Comparison of ENCODE assay signal across 22 mouse cellular contexts in the genomic region with DNA sequence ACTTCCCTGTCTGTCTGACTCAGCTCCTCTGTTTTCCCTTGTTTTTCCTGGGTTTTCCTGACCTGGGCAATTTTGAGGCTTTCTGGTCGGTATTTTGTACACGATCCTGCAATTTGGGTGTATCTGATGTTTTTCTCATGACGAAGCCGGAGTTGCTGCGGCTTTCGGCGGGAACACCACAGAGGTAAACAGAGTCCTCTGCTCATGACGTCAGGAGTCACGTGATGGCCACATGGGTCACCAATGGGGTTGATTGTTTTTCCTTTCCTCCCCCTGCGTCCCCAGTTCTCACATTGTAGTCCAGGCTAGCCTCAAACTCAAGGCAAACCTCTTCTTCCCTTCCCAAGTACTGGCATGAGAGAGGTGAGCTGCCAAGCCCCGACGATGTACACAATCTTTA. TPM values are rescaled to one million over a fixed set of nuclear protein-coding genes. Genes with fewer than 3 reads are reported as not detected.
DNase-seq lines count a peak whose midpoint lies in the region; ATAC-seq lines count a peak whose summit lies in the region.
"Had no signal": no experiment of that assay in that cellular context is flagged by ENCODE, and none has a peak within 500 bp of the region (broad histone marks: within the 10 kb centered on the region; RNA-seq: fewer than 3 reads in every experiment).

No protein-coding gene starts in this region.

- 72% methylated on average over 12 of the region's 12 CpGs for whole genome bisulfite sequencing in embryonic facial prominence, embryonic 13.5 days
- WGBS in embryonic facial prominence, embryonic 10.5 days, result 82% methylated on average over 12 of the region's 12 CpGs
- 63% methylated on average over 12 of the region's 12 CpGs for WGBS in lung, embryonic 15.5 days
- WGBS in embryonic facial prominence, embryonic 15.5 days, result 65% methylated on average over 12 of the region's 12 CpGs
- WGBS in stomach, embryonic 15.5 days, result 73% methylated on average over 12 of the region's 12 CpGs
- WGBS in forebrain, embryonic 12.5 days, result 80% methylated on average over 12 of the region's 12 CpGs

- H3K4me2 ChIP-seq in embryonic facial prominence, embryonic 13.5 days, result 0 out of 2 replicates have a peak overlapping the region, but pooled peaks have one; percentile 44
- H3K4me2 ChIP-seq in lung, embryonic 15.5 days, result peak overlapping the region; percentile 59
- peak overlapping the region; percentile 39; the same call in 1 of the 2 replicates for H3K4me2 ChIP-seq in embryonic facial prominence, embryonic 15.5 days (replicated peaks)
- H3K4me2 ChIP-seq in stomach, embryonic 15.5 days, result peak overlapping the region; percentile 43; the same call in 1 of the 2 replicates
- H3K4me2 ChIP-seq in forebrain, embryonic 12.5 days, result no peak overlapping the region
- H3K4me2 ChIP-seq: hindbrain, embryonic 13.5 days; midbrain, embryonic 11.5 days; neural tube, embryonic 15.5 days had no signal

- no peak for ATAC-seq in embryonic facial prominence, embryonic 13.5 days (ENCODE audit: insufficient number of reproducible peaks, insufficient read depth, low FRiP score, low TSS enrichment, low read depth)
- no peak for ATAC-seq in lung, embryonic 15.5 days (ENCODE audit: borderline replicate concordance, extremely low read depth, low FRiP score, low TSS enrichment)
- ATAC-seq in embryonic facial prominence, embryonic 15.5 days (ENCODE audit: insufficient number of reproducible peaks, low FRiP score, low TSS enrichment, low read depth), result no peak
- ATAC-seq in stomach, embryonic 15.5 days (ENCODE audit: insufficient read depth, low FRiP score, low read depth), result no peak
- no peak for ATAC-seq in forebrain, embryonic 12.5 days (ENCODE audit: low FRiP score)
- ATAC-seq: Patski had no signal

- H3K27ac ChIP-seq in embryonic facial prominence, embryonic 13.5 days, result peak overlapping the region; percentile 28; the same call in 1 of the 2 replicates
- H3K27ac ChIP-seq in embryonic facial prominence, embryonic 10.5 days (replicated peaks), result no peak overlapping the region
- H3K27ac ChIP-seq in lung, embryonic 15.5 days, result peak overlapping the region; percentile 52
- peak overlapping the region; percentile 58 for H3K27ac ChIP-seq in embryonic facial prominence, embryonic 15.5 days (replicated peaks)
- peak overlapping the region; percentile 45; the same call in 1 of the 2 replicates for H3K27ac ChIP-seq in stomach, embryonic 15.5 days
- no peak overlapping the region for H3K27ac ChIP-seq in forebrain, embryonic 12.5 days
- H3K27ac ChIP-seq: gastrocnemius, adult 2 months; hindbrain, embryonic 13.5 days; left cerebral cortex, adult 2 months; neural tube, embryonic 15.5 days had no signal

- H3K36me3 ChIP-seq in embryonic facial prominence, embryonic 13.5 days, result peaks cover 22% of the 10 kb centered on the region
- peaks cover 10% of the 10 kb centered on the region for H3K36me3 ChIP-seq in embryonic facial prominence, embryonic 10.5 days (replicated peaks)
- H3K36me3 ChIP-seq in lung, embryonic 15.5 days, result peaks cover 2% of the 10 kb centered on the region; the same call in 1 of the 2 replicates
- peaks cover 10% of the 10 kb centered on the region; the same call in 1 of the 2 replicates for H3K36me3 ChIP-seq in embryonic facial prominence, embryonic 15.5 days
- H3K36me3 ChIP-seq in stomach, embryonic 15.5 days, result 0 out of 2 replicates have a peak, but pooled peaks cover 5% of the 10 kb centered on the region
- no peaks in the 10 kb centered on the region for H3K36me3 ChIP-seq in forebrain, embryonic 12.5 days (replicated peaks)
- H3K36me3 ChIP-seq: hindbrain, embryonic 13.5 days; neural tube, embryonic 15.5 days had no signal

- H3K4me3 ChIP-seq in embryonic facial prominence, embryonic 13.5 days, result no peak overlapping the region
- H3K4me3 ChIP-seq in embryonic facial prominence, embryonic 10.5 days, result no peak overlapping the region
- H3K4me3 ChIP-seq in lung, embryonic 15.5 days, result peak overlapping the region; percentile 31
- no peak overlapping the region for H3K4me3 ChIP-seq in embryonic facial prominence, embryonic 15.5 days (replicated peaks)
- no peak overlapping the region for H3K4me3 ChIP-seq in stomach, embryonic 15.5 days (replicated peaks)
- H3K4me3 ChIP-seq in forebrain, embryonic 12.5 days (replicated peaks), result no peak overlapping the region
- H3K4me3 ChIP-seq: hindbrain, embryonic 13.5 days; left cerebral cortex, adult 2 months; neural tube, embryonic 15.5 days had no signal

- H3K27me3 ChIP-seq in embryonic facial prominence, embryonic 13.5 days, result no peaks in the 10 kb centered on the region
- H3K27me3 ChIP-seq in embryonic facial prominence, embryonic 10.5 days (replicated peaks; ENCODE audit: low read depth, poor library complexity, severe bottlenecking), result no peaks in the 10 kb centered on the region
- no peaks in the 10 kb centered on the region for H3K27me3 ChIP-seq in lung, embryonic 15.5 days
- H3K27me3 ChIP-seq in embryonic facial prominence, embryonic 15.5 days, result no peaks in the 10 kb centered on the region
- no peaks in the 10 kb centered on the region for H3K27me3 ChIP-seq in stomach, embryonic 15.5 days (replicated peaks)
- no peaks in the 10 kb centered on the region for H3K27me3 ChIP-seq in forebrain, embryonic 12.5 days
- H3K27me3 ChIP-seq: hindbrain, embryonic 13.5 days; neural tube, embryonic 15.5 days; Patski had no signal

- H3K9me3 ChIP-seq in embryonic facial prominence, embryonic 13.5 days, result no peaks in the 10 kb centered on the region
- H3K9me3 ChIP-seq in embryonic facial prominence, embryonic 10.5 days, result peaks cover 9% of the 10 kb centered on the region; the same call in 1 of the 2 replicates
- no peaks in the 10 kb centered on the region for H3K9me3 ChIP-seq in lung, embryonic 15.5 days
- H3K9me3 ChIP-seq in embryonic facial prominence, embryonic 15.5 days (replicated peaks), result no peaks in the 10 kb centered on the region
- H3K9me3 ChIP-seq in stomach, embryonic 15.5 days, result no peaks in the 10 kb centered on the region
- peaks cover 3% of the 10 kb centered on the region; the same call in 1 of the 2 replicates for H3K9me3 ChIP-seq in forebrain, embryonic 12.5 days
- H3K9me3 ChIP-seq: hindbrain, embryonic 13.5 days; neural tube, embryonic 15.5 days had no signal

- H3K4me1 ChIP-seq in embryonic facial prominence, embryonic 13.5 days, result peaks cover 12% of the 10 kb centered on the region
- peaks cover 6% of the 10 kb centered on the region for H3K4me1 ChIP-seq in embryonic facial prominence, embryonic 10.5 days
- peaks cover 21% of the 10 kb centered on the region for H3K4me1 ChIP-seq in lung, embryonic 15.5 days
- H3K4me1 ChIP-seq in embryonic facial prominence, embryonic 15.5 days, result peaks cover 24% of the 10 kb centered on the region
- peaks cover 16% of the 10 kb centered on the region for H3K4me1 ChIP-seq in stomach, embryonic 15.5 days
- H3K4me1 ChIP-seq in forebrain, embryonic 12.5 days, result peaks cover 4% of the 10 kb centered on the region; the same call in 1 of the 2 replicates
- H3K4me1 ChIP-seq: neural tube, embryonic 15.5 days had no signal

- no peak overlapping the region for H3K9ac ChIP-seq in embryonic facial prominence, embryonic 13.5 days
- no peak overlapping the region for H3K9ac ChIP-seq in lung, embryonic 15.5 days
- no peak overlapping the region for H3K9ac ChIP-seq in embryonic facial prominence, embryonic 15.5 days
- no peak overlapping the region for H3K9ac ChIP-seq in stomach, embryonic 15.5 days
- no peak overlapping the region for H3K9ac ChIP-seq in forebrain, embryonic 12.5 days
- H3K9ac ChIP-seq: hindbrain, embryonic 13.5 days; liver, postnatal 0 days; neural tube, embryonic 15.5 days had no signal

- DNase-seq in embryonic facial prominence, embryonic 10.5 days (ENCODE audit: low spot score), result no peak
- DNase-seq in lung, postnatal 25 days (ENCODE audit: low spot score), result no peak
- DNase-seq in urinary bladder, postnatal 4 days (ENCODE audit: low spot score in 2 of 2), result no peak
- DNase-seq: cerebellum, adult 2 months; cerebellum, postnatal 36 days; embryo, embryonic 11 days; gastrocnemius, adult 2 months; kidney, adult 8-10 months; kidney, postnatal 10 days; liver; thymus, postnatal 14 days had no signal

RNA-seq across cellular contexts. Expression of a gene that starts 20.1 kb away (rescaled TPM):
- polyA plus RNA-seq in embryonic facial prominence, embryonic 13.5 days (2015; fragmentation: Nextera tagmentation; extraction: Ambion mirVana), result 18.9 and 23.3 TPM in 2 replicates
- 6.1 and 8.7 TPM in 2 replicates for polyA plus RNA-seq in embryonic facial prominence, embryonic 10.5 days (2016; fragmentation: Nextera tagmentation; extraction: Ambion mirVana)
- polyA plus RNA-seq in lung, embryonic 15.5 days (2015; fragmentation: Nextera tagmentation; extraction: Ambion mirVana), result 19.2 and 20.5 TPM in 2 replicates
- 25.6 and 27.7 TPM in 2 replicates for polyA plus RNA-seq in embryonic facial prominence, embryonic 15.5 days (2015; fragmentation: Nextera tagmentation; extraction: Ambion mirVana)
- polyA plus RNA-seq in stomach, embryonic 15.5 days (2015; fragmentation: Nextera tagmentation; extraction: Ambion mirVana), result 20.9 and 24.3 TPM in 2 replicates
- 1.9 and 2.6 TPM in 2 replicates for polyA plus RNA-seq in forebrain, embryonic 12.5 days (2016; fragmentation: Nextera tagmentation; extraction: Ambion mirVana)

RNA-seq across cellular contexts. Expression of a gene that starts 41.6 kb away (rescaled TPM):
- polyA plus RNA-seq in embryonic facial prominence, embryonic 13.5 days (2015; fragmentation: Nextera tagmentation; extraction: Ambion mirVana), result 2.6 and 4.0 TPM in 2 replicates
- polyA plus RNA-seq in embryonic facial prominence, embryonic 10.5 days (2016; fragmentation: Nextera tagmentation; extraction: Ambion mirVana), result 2.4 and 3.0 TPM in 2 replicates
- polyA plus RNA-seq in lung, embryonic 15.5 days (2015; fragmentation: Nextera tagmentation; extraction: Ambion mirVana), result 10.8 and 11.0 TPM in 2 replicates
- polyA plus RNA-seq in embryonic facial prominence, embryonic 15.5 days (2015; fragmentation: Nextera tagmentation; extraction: Ambion mirVana), result 7.4 and 7.6 TPM in 2 replicates
- 5.9 and 7.3 TPM in 2 replicates for polyA plus RNA-seq in stomach, embryonic 15.5 days (2015; fragmentation: Nextera tagmentation; extraction: Ambion mirVana)
- 1.9 and 2.0 TPM in 2 replicates for polyA plus RNA-seq in forebrain, embryonic 12.5 days (2016; fragmentation: Nextera tagmentation; extraction: Ambion mirVana)

RNA-seq across cellular contexts. Expression of a gene that starts 45.7 kb away (rescaled TPM):
- polyA plus RNA-seq in embryonic facial prominence, embryonic 13.5 days (2015; fragmentation: Nextera tagmentation; extraction: Ambion mirVana), result 7.4 and 7.9 TPM in 2 replicates
- polyA plus RNA-seq in embryonic facial prominence, embryonic 10.5 days (2016; fragmentation: Nextera tagmentation; extraction: Ambion mirVana), result 8.4 and 8.5 TPM in 2 replicates
- 5.9 and 6.0 TPM in 2 replicates for polyA plus RNA-seq in lung, embryonic 15.5 days (2015; fragmentation: Nextera tagmentation; extraction: Ambion mirVana)
- polyA plus RNA-seq in embryonic facial prominence, embryonic 15.5 days (2015; fragmentation: Nextera tagmentation; extraction: Ambion mirVana), result 6.8 and 8.1 TPM in 2 replicates
- polyA plus RNA-seq in stomach, embryonic 15.5 days (2015; fragmentation: Nextera tagmentation; extraction: Ambion mirVana), result 5.8 TPM in 2 replicates
- 6.5 and 7.0 TPM in 2 replicates for polyA plus RNA-seq in forebrain, embryonic 12.5 days (2016; fragmentation: Nextera tagmentation; extraction: Ambion mirVana)

Comparison
In these comparisons a context has a peak if more than half of its experiments do, and no peak if none do; other contexts are left out.
1. H3K27ac ChIP-seq: peak in embryonic facial prominence, embryonic 13.5 days (single experiment), lung, embryonic 15.5 days (single experiment), embryonic facial prominence, embryonic 15.5 days (single experiment) and stomach, embryonic 15.5 days (single experiment); none in embryonic facial prominence, embryonic 10.5 days (single experiment) and forebrain, embryonic 12.5 days (single experiment).